Mouse (Mus musculus): ENCODE data around the gene Vhl. TPM values are rescaled to one million over a fixed set of nuclear protein-coding genes. Genes with fewer than 3 reads are reported as not detected.
"Not testable (repeated sequence)": the region's sequence is repeated elsewhere in the genome, so short reads cannot be mapped to it uniquely, and the experiment has no call there.

Gene Vhl
- total RNA-seq, 2 experiments from 2014 or later, result 48.1 to 49.8 TPM

DNA sequence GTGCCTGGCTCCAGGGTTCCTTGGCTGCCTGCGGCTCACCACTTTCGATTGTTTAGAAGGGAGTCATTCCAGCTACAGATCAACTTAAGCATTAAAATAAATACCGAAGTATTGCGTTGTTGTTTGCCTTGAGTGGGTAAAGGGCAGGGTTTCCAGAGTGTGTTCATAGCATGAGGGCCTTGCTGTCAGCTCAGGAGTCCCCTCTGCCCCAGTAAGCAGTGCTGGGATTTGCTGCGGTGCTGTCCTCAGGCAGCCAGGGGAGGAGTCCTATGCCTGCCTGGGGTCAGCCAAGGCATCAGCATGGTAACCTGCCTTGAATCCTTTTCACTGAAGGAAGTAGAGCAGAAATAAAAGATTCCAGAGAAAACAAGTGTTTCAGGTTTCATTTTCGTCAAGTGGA lies 33.1 kb downstream of the Vhl start:
- intact Hi-C loops (cut with DNase I), result no loop called here
- DNase-seq (ENCODE audit: low spot score in 2 of 2), result no peak

- intact Hi-C loops (cut with DNase I), result no loop called here
Measured at GRCm38 (mm10) chr6:113658226-113658625, 34.5 kb downstream of the Vhl start.

GRCm38 (mm10) chr6:113659648-113660491 lies 36.1 kb downstream of the Vhl start:
- intact Hi-C loops (cut with DNase I), result no loop called here
- DNase-seq (ENCODE audit: low spot score in 2 of 2), result no peak

More at GRCm38 (mm10) chr6:113658226-113658625, 34.5 kb downstream of the Vhl start:
- DNase-seq (ENCODE audit: low spot score in 2 of 2), result no peak

DNA sequence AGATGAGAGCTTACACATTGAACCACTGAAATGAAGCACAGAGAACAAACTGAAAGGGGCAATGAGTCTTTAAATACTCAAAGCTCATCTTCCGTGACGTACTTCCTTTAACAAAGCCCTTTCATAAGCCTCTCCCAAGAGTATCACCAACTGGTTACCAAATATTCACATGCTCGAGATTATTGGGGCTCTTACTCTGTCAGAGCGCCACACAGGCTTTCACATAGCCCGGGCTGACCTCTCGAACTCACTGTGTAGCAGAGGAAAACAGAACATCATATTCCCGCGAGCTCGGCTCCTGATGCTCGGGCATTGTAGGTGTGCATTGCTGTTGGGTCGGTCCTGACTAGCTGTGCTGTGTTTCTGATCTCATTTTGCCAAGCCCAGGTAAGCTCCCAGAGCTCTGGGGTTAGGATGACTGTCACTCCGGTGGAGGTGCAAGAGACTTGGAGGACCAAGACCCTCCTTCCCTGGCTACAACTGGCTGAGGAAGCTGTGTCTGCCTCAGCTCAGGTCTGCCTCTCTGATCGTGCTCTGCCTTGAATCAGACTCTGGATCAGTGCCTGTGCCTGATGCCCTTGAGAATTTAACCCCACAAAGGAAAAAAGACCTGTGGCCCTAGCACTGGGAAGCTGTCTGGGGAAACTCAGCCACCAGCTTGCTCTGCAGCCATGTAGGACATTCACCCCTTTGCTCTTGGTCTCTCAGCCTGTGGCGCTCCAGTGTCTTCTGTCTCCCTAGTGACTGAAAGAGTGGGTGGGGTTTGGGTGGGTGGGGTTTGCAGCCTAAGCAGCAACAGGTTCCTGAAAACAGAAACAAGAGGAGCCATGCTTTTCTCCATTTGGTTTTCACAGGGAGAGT lies 37.0 kb downstream of the Vhl start:
- DNase-seq (ENCODE audit: low spot score in 2 of 2), result no peak
- intact Hi-C loops (cut with DNase I), result no loop called here

DNA sequence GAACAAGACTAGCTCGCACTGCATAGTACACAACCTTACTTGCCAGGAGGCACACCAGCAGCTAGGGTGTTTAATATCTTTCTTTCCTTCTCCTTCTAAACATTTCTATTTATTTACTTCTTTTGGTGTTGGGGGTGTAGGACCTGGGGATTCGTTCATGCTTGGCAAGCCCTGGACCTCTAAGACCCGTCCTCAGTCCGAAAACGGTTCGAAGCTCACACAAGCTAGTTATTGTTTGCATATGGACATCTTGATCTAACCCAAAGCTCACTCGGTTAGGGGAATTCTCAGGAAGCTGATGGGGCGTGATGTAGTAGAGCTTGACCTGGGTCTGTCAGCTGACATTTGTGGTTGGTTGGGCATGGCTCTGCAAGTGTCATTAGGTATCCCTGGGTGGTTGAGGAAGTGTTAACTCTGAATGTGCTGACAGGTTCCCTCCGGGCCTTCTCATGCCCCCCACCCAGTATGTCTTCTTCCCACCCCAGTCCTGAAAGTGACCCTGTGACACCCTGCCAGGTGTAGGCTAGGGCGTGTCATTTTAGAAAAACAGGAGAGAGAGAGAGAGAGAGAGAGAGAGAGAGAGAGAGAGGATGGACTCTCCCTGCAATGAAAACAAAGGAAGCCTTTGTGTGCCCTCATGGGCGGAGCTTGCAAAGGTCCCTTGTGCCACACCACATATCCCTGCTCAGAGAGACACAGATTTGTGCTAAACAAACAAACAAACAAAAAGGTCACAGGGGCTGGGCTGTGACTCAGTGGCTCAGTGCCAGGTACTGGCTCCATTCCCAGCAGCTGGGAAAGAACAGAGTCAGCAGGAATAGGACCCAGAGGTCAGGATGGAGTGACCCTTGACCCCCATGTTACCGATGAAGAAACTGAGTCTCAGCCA lies 37.8 kb downstream of the Vhl start:
- intact Hi-C loops (cut with DNase I), result no loop called here
- DNase-seq (ENCODE audit: low spot score in 2 of 2), result no peak

DNA sequence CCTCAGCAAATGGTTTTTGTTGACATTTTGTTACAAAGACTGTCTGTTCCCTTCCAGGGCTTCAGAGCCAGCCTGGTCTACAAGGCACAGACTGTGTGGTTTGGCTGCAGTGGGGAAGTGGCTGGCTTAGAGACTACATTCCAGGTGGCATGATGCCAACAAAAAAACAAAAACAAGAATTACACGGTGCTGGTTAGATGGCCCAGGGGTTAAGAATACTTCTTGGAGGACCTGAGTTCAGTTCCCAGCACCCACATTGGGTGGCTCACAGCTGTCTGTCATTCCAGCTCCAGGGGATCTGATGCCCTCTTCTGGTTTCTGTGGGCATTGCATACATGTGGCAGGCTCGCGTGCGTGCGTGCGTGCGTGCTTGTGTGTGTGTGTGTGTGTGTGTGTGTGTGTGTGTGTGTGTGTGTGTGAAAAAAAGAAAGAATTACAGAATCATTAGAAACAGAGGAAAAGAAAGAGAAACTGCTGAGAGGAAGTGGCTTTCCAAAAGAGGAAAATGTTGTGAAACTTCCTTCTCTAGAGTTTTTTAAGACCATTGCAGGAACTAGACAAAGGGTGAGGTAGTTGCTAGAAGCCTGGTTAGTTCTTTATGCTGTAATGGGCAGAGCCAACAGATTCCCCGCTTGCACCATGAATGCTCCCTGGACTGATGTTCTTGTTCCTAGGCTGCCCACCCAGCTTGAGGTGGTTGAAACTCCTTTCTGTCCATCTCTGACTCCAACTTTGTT lies 39.4 kb downstream of the Vhl start:
- DNase-seq (ENCODE audit: low spot score in 2 of 2), result no peak
- intact Hi-C loops (cut with DNase I), result no loop called here

- intact Hi-C loops (cut with DNase I), result no loop called here
- no peak for DNase-seq (ENCODE audit: low spot score in 2 of 2)
Measured at GRCm38 (mm10) chr6:113664305-113664704, 40.5 kb downstream of the Vhl start.

- intact Hi-C loops (cut with DNase I), result no loop called here
Measured at GRCm38 (mm10) chr6:113667611-113668122, 43.9 kb downstream of the Vhl start.

DNA sequence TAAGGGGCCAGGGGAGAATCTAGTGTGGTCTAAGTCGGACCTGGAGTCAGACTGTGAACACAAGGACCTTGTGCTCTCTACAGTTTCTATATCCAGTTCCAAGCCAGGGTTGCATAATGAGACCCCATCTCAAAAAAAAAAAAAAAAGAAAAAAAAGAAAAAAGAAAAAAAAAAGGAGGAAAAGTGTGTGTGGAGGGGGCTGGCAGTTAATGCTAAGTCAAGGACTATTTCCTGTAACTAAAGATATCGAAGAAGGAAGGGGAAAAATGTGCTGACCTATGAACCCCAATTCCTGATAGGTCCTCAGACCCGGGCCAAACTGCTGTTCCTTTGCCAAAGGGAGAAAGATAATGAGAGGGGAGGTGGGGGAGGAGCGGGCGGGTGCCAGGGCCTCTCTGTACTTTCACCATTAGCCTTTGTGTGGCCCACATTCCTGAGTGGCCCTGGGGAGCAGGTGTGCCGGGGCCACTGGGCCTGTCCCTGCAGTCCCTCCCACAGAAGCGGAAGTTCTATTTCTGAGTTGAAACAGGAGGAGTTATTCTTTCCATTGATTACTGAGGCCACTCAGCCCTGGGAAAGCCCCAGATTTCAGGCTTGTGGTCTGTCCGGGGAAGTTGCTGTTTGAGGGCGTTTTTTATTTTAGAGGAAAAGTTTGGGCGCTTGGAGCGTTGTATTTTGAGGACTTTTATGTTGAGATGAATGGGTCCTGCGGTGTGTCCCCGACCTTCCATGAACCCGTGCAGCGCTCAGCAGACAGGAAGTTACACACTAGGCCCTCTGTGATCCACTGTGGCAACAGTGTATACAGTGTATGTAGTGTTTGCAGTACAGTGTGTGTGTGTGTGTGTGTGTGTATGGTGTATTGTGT lies 44.8 kb downstream of the Vhl start:
- intact Hi-C loops (cut with DNase I), result no loop called here
- DNase-seq (ENCODE audit: low spot score in 2 of 2), result no peak

More at GRCm38 (mm10) chr6:113667611-113668122, 43.9 kb downstream of the Vhl start:
- no peak for DNase-seq (ENCODE audit: low spot score in 2 of 2)

GRCm38 (mm10) chr6:113669821-113670220 lies 46.1 kb downstream of the Vhl start:
- no peak for DNase-seq (ENCODE audit: low spot score in 2 of 2)
- intact Hi-C loops (cut with DNase I), result no loop called here

DNA sequence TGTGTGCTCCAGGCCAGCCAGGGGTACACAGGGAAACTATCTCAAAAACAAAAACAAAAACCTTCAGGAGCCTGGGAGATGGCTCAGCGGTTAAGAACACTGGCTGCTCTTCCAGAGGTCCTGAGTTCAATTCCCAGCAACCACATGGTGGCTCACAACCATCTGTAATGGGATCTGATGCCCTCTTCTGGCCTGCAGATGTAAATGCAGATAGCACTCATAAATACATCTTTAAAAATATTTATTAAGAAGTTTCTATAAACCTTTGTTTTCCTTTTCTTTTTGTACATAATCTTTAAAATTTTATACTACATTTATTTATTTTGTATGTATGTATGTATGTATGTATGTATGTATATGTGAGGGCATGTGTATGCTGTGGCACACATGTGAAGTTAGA lies 48.3 kb downstream of the Vhl start:
- DNase-seq (ENCODE audit: low spot score in 2 of 2); intact Hi-C loops (cut with DNase I): not testable (repeated sequence)

GRCm38 (mm10) chr6:113672989-113673388 lies 49.2 kb downstream of the Vhl start:
- DNase-seq (ENCODE audit: low spot score in 2 of 2), result no peak
- intact Hi-C loops (cut with DNase I), result no loop called here

DNA sequence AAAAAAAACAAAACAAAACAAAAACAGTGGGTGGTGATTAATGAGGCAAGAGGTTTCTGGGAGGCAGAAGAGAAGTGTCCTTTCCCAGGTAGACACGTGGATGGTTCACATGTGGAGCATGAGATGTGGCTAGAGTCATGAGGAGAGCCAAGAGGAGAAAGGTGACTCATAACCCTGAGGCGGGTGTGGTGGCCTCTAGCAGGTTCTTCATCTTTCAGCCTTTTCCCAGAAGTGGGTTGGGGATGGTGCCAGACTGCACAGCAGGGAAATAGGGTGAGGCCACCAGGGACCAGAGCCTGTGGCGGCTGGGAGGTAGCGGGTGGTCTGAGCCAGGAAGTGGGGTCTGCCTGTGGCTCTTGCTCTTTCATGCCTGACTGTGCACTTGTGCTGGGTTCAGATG lies 51.5 kb downstream of the Vhl start:
- no peak for DNase-seq (ENCODE audit: low spot score in 2 of 2)
- intact Hi-C loops (cut with DNase I), result no loop called here

DNA sequence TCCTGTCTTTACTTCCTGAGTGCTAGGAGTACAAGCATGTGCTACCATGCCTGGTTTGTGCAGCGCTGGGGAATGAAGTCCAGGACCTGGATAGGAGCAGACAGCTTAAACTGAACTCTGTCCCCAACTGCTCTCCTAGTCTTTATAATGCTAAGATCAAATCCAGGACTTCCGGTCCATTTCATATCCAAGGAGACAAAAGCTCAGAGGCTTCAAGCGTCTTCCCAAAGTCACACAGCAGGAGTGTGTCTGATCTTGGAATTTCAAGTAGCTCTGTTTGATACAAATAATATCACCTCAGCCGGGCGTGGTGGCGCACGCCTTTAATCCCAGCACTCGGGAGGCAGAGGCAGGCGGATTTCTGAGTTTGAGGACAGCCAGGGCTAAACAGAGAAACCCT lies 52.2 kb downstream of the Vhl start:
- intact Hi-C loops (cut with DNase I), result no loop called here
- no peak for DNase-seq (ENCODE audit: low spot score in 2 of 2)

DNA sequence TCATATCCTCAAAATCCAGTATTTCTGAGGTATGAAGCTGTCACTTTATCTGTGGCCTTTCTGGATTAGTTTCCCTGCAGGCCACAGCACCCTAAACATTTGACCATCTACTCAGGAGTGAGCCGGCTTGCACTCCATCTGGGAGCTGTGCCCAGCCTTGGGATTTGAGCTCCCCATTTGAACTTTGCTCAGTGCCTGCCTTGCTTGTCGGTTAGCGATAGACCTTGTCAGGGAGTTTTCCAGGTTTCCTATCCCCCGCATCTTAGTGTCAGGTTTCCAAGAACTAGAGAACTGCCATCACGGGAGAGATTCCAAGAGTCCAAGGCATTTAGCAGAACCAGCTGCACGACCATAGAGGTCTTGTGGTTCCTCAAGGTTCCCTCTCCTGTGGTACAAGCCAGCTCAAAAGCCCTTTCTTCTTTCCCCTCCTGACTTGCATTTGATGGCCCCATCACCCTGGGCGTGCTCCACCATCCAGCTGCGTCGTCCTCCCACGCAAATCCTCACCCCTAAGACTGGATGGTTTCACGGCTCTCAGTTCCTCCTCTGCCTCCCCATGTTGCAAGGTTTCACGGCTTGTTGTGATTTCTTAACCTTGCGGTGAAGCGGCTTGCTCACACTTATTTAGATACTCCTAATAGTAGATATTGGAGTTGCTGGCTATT lies 53.4 kb downstream of the Vhl start:
- intact Hi-C loops (cut with DNase I), result no loop called here
- no peak for DNase-seq (ENCODE audit: low spot score in 2 of 2)

DNA sequence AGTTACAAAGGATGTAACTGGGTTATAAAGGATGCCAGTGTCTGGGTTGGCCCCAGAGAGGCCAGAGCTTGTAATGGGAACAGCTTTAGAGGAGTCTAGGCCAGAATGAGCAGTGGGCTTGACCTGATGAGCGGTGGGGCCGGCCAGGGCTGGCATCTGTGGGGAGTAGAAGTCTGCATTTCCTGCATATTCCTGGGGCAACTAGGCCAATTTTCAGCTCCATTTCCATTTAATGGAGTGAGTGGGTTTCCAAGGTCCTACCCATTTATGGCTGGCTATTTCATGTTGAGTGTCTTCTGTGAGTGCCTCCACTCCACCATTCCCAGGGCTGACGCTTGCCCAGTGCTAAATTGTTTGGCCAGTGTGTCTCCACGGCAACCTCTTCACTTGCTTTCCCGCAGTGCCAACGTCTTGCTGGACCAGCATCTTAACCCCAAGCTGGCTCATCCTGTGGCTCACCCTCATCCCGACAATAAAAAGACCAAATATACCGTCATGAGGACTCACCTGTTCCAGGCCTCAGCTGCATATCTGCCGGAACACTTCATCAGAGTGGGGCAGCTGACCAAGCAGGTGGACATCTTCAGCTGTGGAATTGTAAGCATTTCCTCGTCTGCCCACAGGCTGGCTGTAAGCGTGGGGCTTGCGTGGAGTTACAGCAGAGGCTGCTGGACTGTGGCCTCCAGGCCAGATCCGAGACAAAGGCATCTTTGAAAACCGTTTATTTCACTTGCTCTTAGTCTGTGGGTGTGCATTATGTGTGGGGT lies 54.7 kb downstream of the Vhl start:
- peak in 1 of 2 experiments; percentile 24 for DNase-seq (ENCODE audit: low spot score in 2 of 2)
- intact Hi-C loops (cut with DNase I), result no loop called here
